Mouse (Mus musculus) erythroblast, embryonic 14.5 days (primary cell): Measurements from ENCODE around the gene Snx33. TPM values are rescaled to one million over a fixed set of nuclear protein-coding genes. Genes with fewer than 3 reads are reported as not detected.

ENCODE experiments used
- H3K27me3 ChIP-seq: 2 replicates; pipeline ENCODE4 v1.6.1; 2012; ENCODE audit warnings: inconsistent platforms; ENCODE audit not compliant: control insufficient read depth
- H3K36me3 ChIP-seq: 2 replicates; pipeline ENCODE4 v1.6.1; 2012; ENCODE audit warnings: mild to moderate bottlenecking, inconsistent platforms; ENCODE audit not compliant: control insufficient read depth
- H3K4me1 ChIP-seq: 2 replicates; pipeline ENCODE4 v1.6.1; 2012; ENCODE audit warnings: inconsistent platforms; ENCODE audit not compliant: control insufficient read depth
- H3K4me3 ChIP-seq: replicated peaks from 2 replicates; pipeline ENCODE3; 2012; ENCODE audit warnings: moderate library complexity, mild to moderate bottlenecking, inconsistent platforms
- H3K9me3 ChIP-seq: 2 replicates; pipeline ENCODE4 v1.6.1; 2012; ENCODE audit warnings: low read length, inconsistent platforms, mixed read lengths; ENCODE audit not compliant: control insufficient read depth
- GATA1 ChIP-seq: IDR thresholded peaks from 2 replicates; pipeline ENCODE4 v1.6.1; 2012; ENCODE audit warnings: low read length, inconsistent platforms, mixed read lengths
- TAL1 ChIP-seq: IDR thresholded peaks from 3 replicates; pipeline ENCODE4 v1.6.1; 2012; ENCODE audit warnings: low read length, inconsistent platforms, mixed read lengths
- polyA plus RNA-seq: library from polyadenylated mRNA; stranded (reverse); fragments of >175 nt; gene quantifications from 2 replicates; pipeline ENCODE4 v1.2.3, GENCODE M21; 2012

Snx33 gene
- polyA plus RNA-seq = not detected in 2 replicates

DNA sequence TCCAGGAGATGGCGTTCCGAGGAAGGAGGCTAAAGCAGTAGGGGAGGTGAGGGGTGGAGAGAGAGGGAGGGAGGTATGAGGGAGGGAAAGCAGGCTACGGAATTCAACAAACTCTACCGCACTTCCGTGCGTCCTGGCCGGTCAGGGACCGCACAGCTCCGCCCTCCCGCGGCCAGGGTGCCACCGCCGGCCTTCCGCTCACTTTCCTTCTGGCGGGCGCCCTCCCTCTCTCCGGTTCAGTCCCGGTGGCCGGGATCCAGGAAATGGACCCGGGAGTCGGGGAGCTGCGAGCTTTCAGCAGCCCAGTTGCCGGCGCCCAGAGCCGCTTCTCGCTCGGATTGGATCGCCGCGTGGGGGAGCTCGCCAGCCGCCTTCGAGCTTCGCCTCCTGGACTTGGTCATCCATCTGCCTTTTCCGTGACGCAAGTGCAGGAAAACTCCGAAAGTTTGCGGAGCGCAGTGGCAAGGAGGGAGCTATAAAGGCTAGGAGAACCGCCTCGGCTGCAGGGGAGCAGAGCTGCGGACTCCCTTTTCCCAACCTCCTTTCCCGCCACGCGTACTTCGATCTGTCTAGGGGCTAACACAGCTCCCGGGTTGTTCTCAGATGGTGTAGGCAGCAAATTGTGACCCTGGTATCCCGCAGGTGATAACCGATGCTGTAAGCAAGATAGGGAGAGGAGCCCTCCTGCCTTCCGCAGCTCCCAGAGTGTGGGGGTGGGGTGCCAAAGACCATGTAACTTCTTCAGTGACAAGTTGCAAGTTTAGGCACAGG, at the start of gene Snx33:
Gene Snx33 (minus strand): TSS at position 331 of the 771 bp plus-strand sequence.
- TF ChIP-seq TAL1 (no peak), GATA1 (no peak)
- no peaks in the 10 kb centered on the region for H3K9me3 ChIP-seq
- peaks cover 15% of the 10 kb centered on the region for H3K4me1 ChIP-seq
- peak within 1 kb of the TSS; percentile 66 for H3K4me3 ChIP-seq
- H3K36me3 ChIP-seq = no peaks in the 10 kb centered on the region
- peaks cover 58% of the 10 kb centered on the region for H3K27me3 ChIP-seq

DNA sequence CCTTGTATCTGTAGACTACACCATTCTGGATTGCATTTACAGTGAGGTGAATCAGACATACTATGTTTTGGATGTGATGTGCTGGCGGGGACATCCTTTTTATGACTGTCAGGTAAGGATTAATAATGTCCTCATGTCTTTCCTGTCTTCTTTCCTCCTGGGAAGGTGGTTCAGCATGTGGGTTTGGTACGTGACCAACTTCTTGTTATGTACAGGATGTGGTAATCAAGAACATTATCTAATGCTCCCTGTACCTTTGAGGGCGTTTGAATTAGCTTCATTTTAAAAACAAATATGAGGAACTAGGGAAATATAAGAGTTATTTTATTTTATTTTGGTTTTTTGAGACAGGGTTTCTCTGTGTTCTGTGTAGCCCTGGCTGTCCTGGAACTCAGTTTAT, 47.0 kb upstream of the Snx33 start:
- H3K9me3 ChIP-seq = no peaks in the 10 kb centered on the region
- H3K4me1 ChIP-seq = peaks cover 4% of the 10 kb centered on the region
- no peak overlapping the region for H3K4me3 ChIP-seq
- H3K36me3 ChIP-seq = peaks cover 3% of the 10 kb centered on the region
- no peaks in the 10 kb centered on the region for H3K27me3 ChIP-seq
- TF ChIP-seq GATA1 = no peak

DNA sequence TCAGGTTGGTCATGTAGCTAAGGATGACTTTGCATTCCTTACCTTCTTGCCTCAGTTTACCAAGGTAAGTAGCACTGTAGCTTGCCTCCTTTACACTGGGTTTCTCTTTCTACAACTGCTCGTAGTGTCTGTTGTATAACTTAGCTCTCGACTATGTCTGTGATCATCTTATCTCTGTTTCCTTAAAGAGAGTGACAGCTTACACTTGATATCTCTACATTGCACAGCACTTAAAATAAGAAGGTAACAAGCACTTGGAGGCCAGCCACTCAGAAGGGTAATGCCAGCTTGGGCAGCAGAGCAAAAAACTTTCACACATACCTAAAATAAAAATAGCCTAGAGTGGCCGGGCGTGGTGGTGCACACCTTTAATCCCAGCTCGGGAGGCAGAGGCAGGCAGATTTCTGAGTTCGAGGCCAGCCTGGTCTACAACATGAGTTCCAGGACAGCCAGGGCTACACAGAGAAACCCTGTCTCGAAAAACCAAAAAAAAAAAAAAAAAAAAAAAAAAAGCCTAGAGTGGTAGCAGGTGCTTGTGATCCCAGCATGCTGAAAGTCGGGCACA, 45.9 kb upstream of the Snx33 start:
- Histone ChIP-seq H3K4me3 (no peak overlapping the region), H3K9me3 (no peaks in the 10 kb centered on the region), H3K4me1 (peaks cover 4% of the 10 kb centered on the region), H3K27me3 (no peaks in the 10 kb centered on the region), H3K36me3 (peaks cover 5% of the 10 kb centered on the region)
- TF ChIP-seq TAL1 (no peak), GATA1 (no peak)

- Histone ChIP-seq H3K9me3 (no peaks in the 10 kb centered on the region), H3K36me3 (peaks cover 7% of the 10 kb centered on the region), H3K27me3 (no peaks in the 10 kb centered on the region), H3K4me1 (peaks cover 4% of the 10 kb centered on the region), H3K4me3 (no peak overlapping the region)
- TF ChIP-seq GATA1 = no peak
- TF ChIP-seq TAL1 = no peak
Measured at GRCm38 (mm10) chr9:56970158-56970557, 42.0 kb upstream of the Snx33 start.

- Histone ChIP-seq H3K4me3 (no peak overlapping the region), H3K27me3 (no peaks in the 10 kb centered on the region), H3K4me1 (no peaks in the 10 kb centered on the region), H3K9me3 (peaks cover 6% of the 10 kb centered on the region), H3K36me3 (peaks cover 32% of the 10 kb centered on the region)
- TF ChIP-seq TAL1 (no peak), GATA1 (no peak)
Measured at GRCm38 (mm10) chr9:56961591-56961990, 33.4 kb upstream of the Snx33 start.

DNA sequence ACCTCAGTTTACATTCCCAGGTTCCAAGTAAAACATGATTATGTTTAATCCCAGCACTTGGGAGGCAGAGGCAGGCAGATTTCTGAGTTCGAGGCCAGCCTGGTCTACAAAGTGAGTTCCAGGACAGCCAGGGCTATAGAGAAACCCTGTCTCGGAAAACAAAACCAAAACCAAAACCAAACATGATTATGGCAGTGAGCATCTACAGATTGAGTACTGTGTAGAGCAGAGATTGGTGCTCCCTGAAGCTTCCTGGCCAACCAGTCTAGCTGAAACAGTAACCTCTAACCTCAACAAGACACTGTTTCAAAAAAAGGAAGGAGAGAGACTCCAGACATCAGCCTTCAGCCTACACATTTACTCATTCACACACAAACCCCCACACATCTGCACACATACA, 30.5 kb upstream of the Snx33 start:
- peaks cover 23% of the 10 kb centered on the region for H3K36me3 ChIP-seq
- H3K4me3 ChIP-seq = no peak overlapping the region
- H3K4me1 ChIP-seq = no peaks in the 10 kb centered on the region
- TF ChIP-seq GATA1 (no peak), TAL1 (no peak)
- H3K27me3 ChIP-seq = no peaks in the 10 kb centered on the region
- H3K9me3 ChIP-seq = peaks cover 6% of the 10 kb centered on the region

DNA sequence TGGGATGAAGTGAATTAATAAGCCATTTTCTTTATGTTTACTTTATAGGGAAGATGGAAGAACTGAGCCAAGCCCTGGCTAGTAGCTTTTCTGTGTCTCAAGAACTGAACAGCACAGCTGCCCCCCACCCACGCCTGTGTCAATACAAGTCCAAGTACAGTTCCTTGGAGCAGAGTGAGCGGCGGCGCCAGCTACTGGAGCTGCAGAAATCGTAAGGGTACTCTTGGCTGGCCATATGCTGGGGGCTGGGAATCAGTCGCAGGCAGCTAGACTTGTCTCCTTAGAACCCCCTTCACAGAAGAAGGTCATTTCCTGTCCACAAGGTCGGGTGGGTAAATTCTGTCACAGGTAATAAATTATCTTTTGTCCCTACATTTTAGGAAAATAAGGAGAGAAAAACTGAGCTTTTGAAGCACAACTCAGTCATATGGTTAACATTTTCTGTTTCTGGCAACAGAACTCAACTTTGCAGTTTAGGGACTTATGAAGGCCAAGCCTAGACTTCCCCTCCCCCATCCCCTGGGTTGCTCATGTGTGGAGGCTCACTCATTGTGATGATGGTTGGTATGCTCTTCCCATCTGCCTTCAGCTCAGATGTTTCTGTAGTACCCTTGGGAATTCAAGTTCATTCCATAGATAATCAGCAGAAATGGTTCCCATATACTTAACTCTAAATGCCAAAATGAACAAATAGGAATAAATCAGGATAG, 28.9 kb upstream of the Snx33 start:
- H3K9me3 ChIP-seq = peaks cover 6% of the 10 kb centered on the region
- no peaks in the 10 kb centered on the region for H3K27me3 ChIP-seq
- peaks cover 12% of the 10 kb centered on the region for H3K36me3 ChIP-seq
- peaks cover 3% of the 10 kb centered on the region for H3K4me1 ChIP-seq
- no peak for TF ChIP-seq GATA1
- no peak for TF ChIP-seq TAL1
- no peak overlapping the region for H3K4me3 ChIP-seq

DNA sequence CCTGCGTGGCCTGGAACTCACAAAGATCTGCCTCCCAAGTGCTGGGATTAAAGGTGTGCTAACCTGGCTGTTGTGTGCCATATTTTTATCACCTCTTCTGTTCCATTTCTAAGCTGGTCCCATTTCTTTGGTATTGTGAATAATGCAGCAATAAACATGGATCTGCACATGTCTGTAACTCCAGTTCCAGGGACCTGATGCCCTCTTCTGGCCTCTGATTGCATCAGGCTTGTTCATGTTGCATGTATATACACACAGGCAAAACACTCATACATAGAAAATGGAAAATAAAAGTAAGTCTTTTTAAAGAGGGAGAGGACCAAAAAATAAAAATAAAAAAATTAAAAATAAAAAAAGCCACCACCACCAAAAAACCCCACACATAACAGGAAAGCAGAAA, 25.4 kb upstream of the Snx33 start:
- no peaks in the 10 kb centered on the region for H3K27me3 ChIP-seq

More for the DNA sequence above, 25.4 kb upstream of the Snx33 start:
- no peak for TF ChIP-seq GATA1
- no peak for TF ChIP-seq TAL1
- Histone ChIP-seq H3K9me3 (no peaks in the 10 kb centered on the region), H3K4me1 (peaks cover 22% of the 10 kb centered on the region), H3K4me3 (no peak overlapping the region), H3K36me3 (peaks cover 8% of the 10 kb centered on the region)
